Mouse (Mus musculus) liver, adult 2 months (tissue): Measurements from ENCODE around the gene Lmbrd1.

ENCODE experiments used
- CTCF ChIP-seq: fragments of 200-500 bp; IDR thresholded peaks from 2 replicates; pipeline ENCODE4 v1.5.1; 2011; ENCODE audit warnings: low read depth, low read length, control low read depth
- POLR2A ChIP-seq: fragments of 200-500 bp; IDR thresholded peaks from 2 replicates; pipeline ENCODE4 v1.6.1; 2011; ENCODE audit warnings: low read length, control low read depth; ENCODE audit not compliant: insufficient read depth; ENCODE audit errors: extremely low read depth

DNA sequence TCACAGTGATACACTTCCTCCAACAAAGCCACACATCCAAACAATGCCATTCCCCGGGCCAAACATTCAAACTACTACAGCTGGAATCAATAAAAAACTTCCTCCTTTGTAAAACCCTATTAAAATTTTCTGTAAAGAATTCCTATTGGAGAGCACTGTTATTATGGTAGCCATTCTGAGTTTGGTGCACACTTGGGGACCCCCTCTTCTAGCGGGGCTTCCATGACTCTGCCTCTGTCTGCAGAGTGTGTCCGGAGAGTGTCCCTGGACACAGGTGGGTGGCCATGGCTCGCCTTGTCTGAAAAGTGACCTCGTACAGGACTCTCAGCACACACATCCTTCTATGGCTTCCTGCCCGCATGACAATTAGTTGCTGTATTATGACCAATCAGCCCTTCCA, 114.7 kb downstream of the Lmbrd1 start:
- TF ChIP-seq CTCF (no peak), POLR2A (no peak)
